Comparison of ENCODE assay signal across 18 mouse cellular contexts in the genomic region with DNA sequence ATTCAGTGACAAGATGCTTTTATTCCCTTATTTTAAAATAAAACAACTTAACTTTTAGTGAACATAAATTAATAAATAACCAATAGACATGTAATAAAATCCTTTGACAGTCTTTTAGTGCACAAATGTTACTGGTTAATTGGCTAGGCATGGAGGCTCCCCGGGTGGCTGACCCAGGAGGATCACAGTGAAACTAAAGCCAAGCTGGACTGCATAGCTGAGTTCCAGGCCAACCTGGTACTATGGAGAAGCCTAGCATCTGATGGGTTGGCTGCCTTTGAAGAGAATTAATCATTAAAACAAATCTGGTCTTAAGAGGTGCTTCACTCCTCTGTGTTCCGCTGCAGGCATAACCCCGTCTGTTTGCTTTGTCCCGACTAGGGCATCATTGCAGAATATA. TPM values are rescaled to one million over a fixed set of nuclear protein-coding genes. Genes with fewer than 3 reads are reported as not detected.
"Had no signal": no experiment of that assay in that cellular context is flagged by ENCODE, and none has a peak within 500 bp of the region (broad histone marks: within the 10 kb centered on the region; RNA-seq: fewer than 3 reads in every experiment).

No protein-coding gene starts in this region.

- H3K9ac ChIP-seq: intestine, embryonic 15.5 days; limb, embryonic 12.5 days; limb, embryonic 15.5 days; liver, embryonic 14.5 days; liver, postnatal 0 days; lung, embryonic 14.5 days; midbrain, embryonic 13.5 days had no signal

- H3K4me3 ChIP-seq: intestine, embryonic 15.5 days; limb, embryonic 12.5 days; limb, embryonic 15.5 days; midbrain, embryonic 13.5 days had no signal

- H3K36me3 ChIP-seq: intestine, embryonic 15.5 days; limb, embryonic 15.5 days had no signal

- H3K4me1 ChIP-seq: intestine, embryonic 15.5 days; limb, embryonic 12.5 days; limb, embryonic 15.5 days; midbrain, embryonic 13.5 days had no signal

- DNase-seq: left cerebral cortex, postnatal 4 days; liver, postnatal 0 days; lung, embryonic 14.5 days; right cerebral cortex, postnatal 14 days; right cerebral cortex, postnatal 4 days; thymus, adult 2 months; thymus, postnatal 14 days; thymus, postnatal 4 days had no signal

- H3K9me3 ChIP-seq: intestine, embryonic 15.5 days; limb, embryonic 12.5 days; limb, embryonic 15.5 days; midbrain, embryonic 13.5 days had no signal

- H3K27ac ChIP-seq: intestine, embryonic 15.5 days; limb, embryonic 12.5 days; limb, embryonic 15.5 days; liver, embryonic 14.5 days; macrophage; midbrain, embryonic 13.5 days; stomach, postnatal 0 days had no signal

- H3K27me3 ChIP-seq: intestine, embryonic 15.5 days; limb, embryonic 12.5 days; limb, embryonic 15.5 days; midbrain, embryonic 13.5 days had no signal

- H3K4me2 ChIP-seq: intestine, embryonic 15.5 days; limb, embryonic 12.5 days; limb, embryonic 15.5 days; liver, embryonic 11.5 days; lung, embryonic 14.5 days; midbrain, embryonic 13.5 days had no signal

- ATAC-seq: intestine, embryonic 15.5 days; liver, postnatal 0 days; lung, postnatal 0 days; midbrain, embryonic 13.5 days had no signal

RNA-seq across cellular contexts. Expression of a gene that starts 57.1 kb away (rescaled TPM):
- polyA plus RNA-seq: intestine, embryonic 15.5 days; limb, embryonic 12.5 days; limb, embryonic 15.5 days; liver, embryonic 11.5 days; liver, embryonic 14.5 days; liver, postnatal 0 days; lung, embryonic 14.5 days; macrophage; stomach, embryonic 14.5 days; stomach, postnatal 0 days had no signal
